Mouse (Mus musculus) embryonic facial prominence, embryonic 13.5 days (tissue): ENCODE measurements around the gene Gm11627. TPM values are rescaled to one million over a fixed set of nuclear protein-coding genes. Genes with fewer than 3 reads are reported as not detected.

Experiments used
- ATAC-seq: fragments of 200-750 bp; cut with Nextera tagmentation; 2 replicates; pipeline ENCODE4 v1.8.0; 2017; ENCODE audit warnings: low read depth; ENCODE audit not compliant: insufficient number of reproducible peaks, insufficient read depth, low FRiP score, low TSS enrichment
- H3K27ac ChIP-seq: fragments of 300-500 bp; sonication (generic); 2 replicates; pipeline ENCODE4 v1.5.1; 2015; ENCODE audit warnings: moderate library complexity, mild to moderate bottlenecking, inconsistent platforms
- H3K27me3 ChIP-seq: fragments of 300-500 bp; sonication (generic); 2 replicates; pipeline ENCODE4 v1.6.1; 2015; ENCODE audit warnings: mild to moderate bottlenecking, inconsistent platforms
- H3K36me3 ChIP-seq: fragments of 300-500 bp; sonication (generic); 2 replicates; pipeline ENCODE4 v1.6.1; 2015; ENCODE audit warnings: mild to moderate bottlenecking, inconsistent platforms
- H3K4me1 ChIP-seq: fragments of 300-500 bp; sonication (generic); 2 replicates; pipeline ENCODE4 v1.6.1; 2015; ENCODE audit warnings: inconsistent platforms
- H3K4me2 ChIP-seq: fragments of 300-500 bp; sonication (generic); 2 replicates; pipeline ENCODE4 v1.6.1; 2015; ENCODE audit warnings: moderate library complexity, mild to moderate bottlenecking, inconsistent platforms
- H3K4me3 ChIP-seq: fragments of 300-500 bp; sonication (generic); 2 replicates; pipeline ENCODE4 v1.5.1; 2015; ENCODE audit warnings: mild to moderate bottlenecking, inconsistent platforms
- H3K9ac ChIP-seq: fragments of 300-500 bp; sonication (generic); 2 replicates; pipeline ENCODE4 v1.6.1; 2015; ENCODE audit warnings: mild to moderate bottlenecking, inconsistent platforms
- H3K9me3 ChIP-seq: fragments of 300-500 bp; sonication (generic); 2 replicates; pipeline ENCODE4 v1.6.1; 2016; ENCODE audit warnings: inconsistent platforms
- WGBS: fragments of 180-500 bp; shearing (Covaris S2); methylation state at CpG from one replicate; pipeline ENCODE4 v1.1.7; 2015; ENCODE audit warnings: mixed read lengths; 5-methylcytosine and 5-hydroxymethylcytosine counted together
- polyA plus RNA-seq: library from polyadenylated mRNA; unstranded; fragments of >200 nt; fragmentation: Nextera tagmentation; extraction: Ambion mirVana; gene quantifications from 2 replicates; pipeline ENCODE4 v1.2.1, GENCODE M21; 2015

Gene Gm11627
- 16.1 and 17.0 TPM in 2 replicates for polyA plus RNA-seq

GRCm38 (mm10) chr11:102579165-102580033 is at the start of gene Gm11627:
TSS of gene Gm11627 (minus strand) at chr11:102579461.
- no peaks in the 10 kb centered on the region for H3K9me3 ChIP-seq
- peak within 1 kb of the TSS; percentile 48 for H3K4me3 ChIP-seq
- H3K9ac ChIP-seq, result peak within 1 kb of the TSS; percentile 79
- H3K36me3 ChIP-seq, result no peaks in the 10 kb centered on the region
- 6% methylated on average over 23 of the region's 23 CpGs for WGBS
- peaks cover 52% of the 10 kb centered on the region for H3K4me1 ChIP-seq
- no peaks in the 10 kb centered on the region for H3K27me3 ChIP-seq
- ATAC-seq, result peak; percentile 53
- H3K27ac ChIP-seq, result peak within 1 kb of the TSS; percentile 96
- H3K4me2 ChIP-seq, result peak within 1 kb of the TSS; percentile 69

GRCm38 (mm10) chr11:102628529-102628928 is 49.3 kb upstream of the Gm11627 start:
- H3K4me1 ChIP-seq, result peaks cover 78% of the 10 kb centered on the region
- H3K9me3 ChIP-seq, result no peaks in the 10 kb centered on the region
- H3K9ac ChIP-seq, result no peak overlapping the region
- H3K36me3 ChIP-seq, result no peaks in the 10 kb centered on the region
- ATAC-seq, result no peak
- H3K27ac ChIP-seq, result no peak overlapping the region
- WGBS, result 67% methylated on average over 9 of the region's 9 CpGs
- H3K27me3 ChIP-seq, result no peaks in the 10 kb centered on the region
- H3K4me2 ChIP-seq, result no peak overlapping the region
- H3K4me3 ChIP-seq, result no peak overlapping the region

- Histone ChIP-seq H3K4me3 (no peak overlapping the region), H3K27ac (no peak overlapping the region; the same call in 1 of the 2 replicates), H3K27me3 (no peaks in the 10 kb centered on the region), H3K4me1 (peaks cover 74% of the 10 kb centered on the region), H3K36me3 (no peaks in the 10 kb centered on the region), H3K9me3 (no peaks in the 10 kb centered on the region), H3K9ac (no peak overlapping the region), H3K4me2 (no peak overlapping the region)
- WGBS, result 81% methylated on average over 9 of the region's 9 CpGs
- ATAC-seq, result no peak
These were observed 48.1 kb upstream of the Gm11627 start for GRCm38 (mm10) chr11:102627171-102627931.

- ATAC-seq, result peak; percentile 45; the same call in 1 of the 2 replicates
- Histone ChIP-seq H3K4me1 (peaks cover 53% of the 10 kb centered on the region), H3K4me3 (peak overlapping the region; percentile 28)
These were observed 45.7 kb upstream of the Gm11627 start for GRCm38 (mm10) chr11:102624888-102625407.

GRCm38 (mm10) chr11:102623876-102624789 is 44.9 kb upstream of the Gm11627 start:
- Histone ChIP-seq H3K27me3 (no peaks in the 10 kb centered on the region), H3K9ac (peak overlapping the region; percentile 55; the same call in 1 of the 2 replicates), H3K9me3 (peaks cover 4% of the 10 kb centered on the region), H3K36me3 (no peaks in the 10 kb centered on the region), H3K4me2 (peak overlapping the region; percentile 53), H3K4me1 (peaks cover 45% of the 10 kb centered on the region), H3K4me3 (peak overlapping the region; percentile 28), H3K27ac (peak overlapping the region; percentile 97)
- peak; percentile 91 for ATAC-seq
- 4% methylated on average over 17 of the region's 17 CpGs for WGBS

More at GRCm38 (mm10) chr11:102624888-102625407, 45.7 kb upstream of the Gm11627 start:
- Histone ChIP-seq H3K36me3 (no peaks in the 10 kb centered on the region), H3K27ac (peak overlapping the region; percentile 97), H3K9me3 (no peaks in the 10 kb centered on the region), H3K4me2 (peak overlapping the region; percentile 53), H3K9ac (peak overlapping the region; percentile 55; the same call in 1 of the 2 replicates), H3K27me3 (no peaks in the 10 kb centered on the region)
- WGBS, result 18% methylated on average over 14 of the region's 14 CpGs

GRCm38 (mm10) chr11:102619449-102619848 is 40.2 kb upstream of the Gm11627 start:
- no peak overlapping the region for H3K9ac ChIP-seq
- peaks cover 5% of the 10 kb centered on the region for H3K9me3 ChIP-seq
- no peaks in the 10 kb centered on the region for H3K27me3 ChIP-seq
- no peak overlapping the region for H3K4me2 ChIP-seq
- peaks cover 17% of the 10 kb centered on the region for H3K4me1 ChIP-seq
- no peak overlapping the region for H3K27ac ChIP-seq
- WGBS, result 67% methylated on average over 2 of the region's 2 CpGs
- no peaks in the 10 kb centered on the region for H3K36me3 ChIP-seq
- ATAC-seq, result no peak
- H3K4me3 ChIP-seq, result no peak overlapping the region

GRCm38 (mm10) chr11:102611317-102611705 is 32.0 kb upstream of the Gm11627 start:
- Histone ChIP-seq H3K4me3 (peak overlapping the region; percentile 19; the same call in 1 of the 2 replicates), H3K36me3 (peaks cover 8% of the 10 kb centered on the region; the same call in 1 of the 2 replicates), H3K9ac (peak overlapping the region; percentile 100), H3K27ac (peak overlapping the region; percentile 100), H3K9me3 (no peaks in the 10 kb centered on the region), H3K4me2 (peak overlapping the region; percentile 78), H3K4me1 (peaks cover 41% of the 10 kb centered on the region), H3K27me3 (no peaks in the 10 kb centered on the region)
- WGBS, result 5% methylated on average over 6 of the region's 6 CpGs
- ATAC-seq, result no peak

GRCm38 (mm10) chr11:102610675-102611316 is 31.5 kb upstream of the Gm11627 start:
- H3K4me1 ChIP-seq, result peaks cover 41% of the 10 kb centered on the region
- WGBS, result 8% methylated on average over 9 of the region's 9 CpGs
- ATAC-seq, result no peak
- peak overlapping the region; percentile 100 for H3K9ac ChIP-seq
- no peaks in the 10 kb centered on the region for H3K27me3 ChIP-seq
- H3K4me2 ChIP-seq, result peak overlapping the region; percentile 78
- peak overlapping the region; percentile 19 for H3K4me3 ChIP-seq
- no peaks in the 10 kb centered on the region for H3K9me3 ChIP-seq
- peaks cover 13% of the 10 kb centered on the region for H3K36me3 ChIP-seq
- peak overlapping the region; percentile 100 for H3K27ac ChIP-seq

- H3K4me3 ChIP-seq, result peak overlapping the region; percentile 95; the same call in 1 of the 2 replicates
These were observed 31.0 kb upstream of the Gm11627 start for GRCm38 (mm10) chr11:102610260-102610659.

GRCm38 (mm10) chr11:102609483-102609882 is 30.2 kb upstream of the Gm11627 start:
- no peak for ATAC-seq
- Histone ChIP-seq H3K36me3 (peaks cover 17% of the 10 kb centered on the region), H3K27me3 (no peaks in the 10 kb centered on the region), H3K27ac (peak overlapping the region; percentile 100), H3K9me3 (no peaks in the 10 kb centered on the region), H3K4me3 (peak overlapping the region; percentile 95), H3K9ac (peak overlapping the region; percentile 100), H3K4me1 (peaks cover 41% of the 10 kb centered on the region), H3K4me2 (peak overlapping the region; percentile 78)
- WGBS, result 35% methylated on average over 8 of the region's 8 CpGs

More at GRCm38 (mm10) chr11:102610260-102610659, 31.0 kb upstream of the Gm11627 start:
- Histone ChIP-seq H3K9ac (peak overlapping the region; percentile 100), H3K4me1 (peaks cover 41% of the 10 kb centered on the region), H3K9me3 (no peaks in the 10 kb centered on the region), H3K36me3 (peaks cover 17% of the 10 kb centered on the region), H3K4me2 (peak overlapping the region; percentile 78), H3K27me3 (no peaks in the 10 kb centered on the region), H3K27ac (peak overlapping the region; percentile 100)
- 6% methylated on average over 4 of the region's 4 CpGs for WGBS
- ATAC-seq, result no peak
